In genomic region chr11:69008182-69009121, GRCm38 (mm10) we compare ENCODE assay signal across 8 mouse cellular contexts. TPM values are rescaled to one million over a fixed set of nuclear protein-coding genes. Genes with fewer than 3 reads are reported as not detected.
DNase-seq lines count a peak whose midpoint lies in the region; ATAC-seq lines count a peak whose summit lies in the region.

Gene Pfas (minus strand): TSS chr11:69008460.

- WGBS in hindbrain, embryonic 13.5 days = 9% methylated on average over 38 of the region's 38 CpGs

- H3K4me3 ChIP-seq in hindbrain, embryonic 13.5 days = peak within 1 kb of the TSS; percentile 70

- DNase-seq in NIH3T3 (ENCODE audit: low read depth) = peak; percentile 97
- DNase-seq in cerebellum, postnatal 10 days = peak; percentile 99 to 100
- peak; percentile 87 to 91 for DNase-seq in frontal cortex, postnatal 14 days (ENCODE audit: low spot score in 2 of 2)
- DNase-seq in layer of hippocampus, postnatal 25 days (ENCODE audit: extremely low spot score in 1 of 2, low spot score in 1 of 2) = peak; percentile 84 to 87
- peak; percentile 90 for DNase-seq in lung, postnatal 25 days (ENCODE audit: low spot score)
- DNase-seq in retina, embryonic 14.5 days (ENCODE audit: low spot score) = peak; percentile 96
- peak; percentile 98 for DNase-seq in thymus, postnatal 4 days

- peak; percentile 79 for ATAC-seq in hindbrain, embryonic 13.5 days (ENCODE audit: low FRiP score)

- no peaks in the 10 kb centered on the region for H3K27me3 ChIP-seq in hindbrain, embryonic 13.5 days

- H3K4me1 ChIP-seq in hindbrain, embryonic 13.5 days (replicated peaks) = peaks cover 26% of the 10 kb centered on the region

- peak within 1 kb of the TSS; percentile 46 for H3K27ac ChIP-seq in hindbrain, embryonic 13.5 days

- peak within 1 kb of the TSS; percentile 70 for H3K4me2 ChIP-seq in hindbrain, embryonic 13.5 days

- H3K9me3 ChIP-seq in hindbrain, embryonic 13.5 days = no peaks in the 10 kb centered on the region

- H3K36me3 ChIP-seq in hindbrain, embryonic 13.5 days = no peaks in the 10 kb centered on the region

- peak within 1 kb of the TSS; percentile 78 for H3K9ac ChIP-seq in hindbrain, embryonic 13.5 days

RNA-seq across cellular contexts. Expression of gene Pfas, which starts in this region (rescaled TPM):
- polyA plus RNA-seq in hindbrain, embryonic 13.5 days (2015; fragmentation: Nextera tagmentation; extraction: Ambion mirVana) = 19.1 and 20.4 TPM in 2 replicates
- total RNA-seq in layer of hippocampus, postnatal 25 days (2021) = 10 to 100 TPM; 18.9 to 29.3 TPM

Comparison
In these comparisons a context has a peak if more than half of its experiments do, and no peak if none do; other contexts are left out.
1. Peak in every context shown above with its lines: DNase-seq, ATAC-seq, H3K4me3 ChIP-seq and H3K27ac ChIP-seq.